Mouse (Mus musculus) liver, postnatal 0 days (tissue): ENCODE data around the gene Olfr1316.

Experiments
- CTCF ChIP-seq: sonication (generic); IDR thresholded peaks from 2 replicates; pipeline ENCODE4 v1.5.1; 2016; ENCODE audit warnings: antibody characterized with exemption, low read depth
- EP300 ChIP-seq: IDR thresholded peaks from 2 replicates; pipeline ENCODE4 v1.6.1; 2016; ENCODE audit warnings: antibody characterized with exemption, low read depth, mild to moderate bottlenecking

GRCm38 (mm10) chr2:112096681-112097080 lies 38.1 kb downstream of the Olfr1316 start, which contains the start of gene Olfr1314:
- TF ChIP-seq CTCF (no peak), EP300 (no peak)
